Mouse (Mus musculus) heart, adult 2 months (tissue): ENCODE measurements around the gene Anxa11.

ENCODE experiments used
- CTCF ChIP-seq: fragments of 200-600 bp; IDR thresholded peaks from 2 replicates; pipeline ENCODE4 v1.8.1; 2022; ENCODE audit warnings: antibody characterized with exemption, mild to moderate bottlenecking, moderate library complexity
- POLR2A ChIP-seq: fragments of 200-500 bp; IDR thresholded peaks from 2 replicates; pipeline ENCODE4 v1.6.1; 2011; ENCODE audit warnings: mild to moderate bottlenecking, low read depth, low read length, control low read depth; ENCODE audit not compliant: insufficient read depth

- TF ChIP-seq POLR2A (no peak), CTCF (no peak)
Observed at GRCm38 (mm10) chr14:25795067-25795466, 46.9 kb upstream of the Anxa11 start.
